Mouse (Mus musculus) neural tube, embryonic 14.5 days (tissue): ENCODE results near the gene Dpm2. TPM values are rescaled to one million over a fixed set of nuclear protein-coding genes. Genes with fewer than 3 reads are reported as not detected.

Source experiments
- ATAC-seq: fragments of 200-750 bp; cut with Nextera tagmentation; 2 replicates; pipeline ENCODE4 v1.8.0; 2017; ENCODE audit warnings: low read depth, mild to moderate bottlenecking, moderate TSS enrichment, moderate library complexity
- H3K27ac ChIP-seq: fragments of 300-500 bp; sonication (generic); 2 replicates; pipeline ENCODE4 v1.5.1; 2014; ENCODE audit warnings: low read depth, mild to moderate bottlenecking, control low read depth, low read length, moderate library complexity, mixed read lengths
- H3K27me3 ChIP-seq: fragments of 300-500 bp; sonication (generic); 2 replicates; pipeline ENCODE4 v1.6.1; 2014; ENCODE audit warnings: low read length; ENCODE audit not compliant: control insufficient read depth, insufficient read depth
- H3K36me3 ChIP-seq: fragments of 300-500 bp; sonication (generic); 2 replicates; pipeline ENCODE4 v1.6.1; 2014; ENCODE audit warnings: low read length, mixed read lengths; ENCODE audit not compliant: control insufficient read depth, insufficient read depth
- H3K4me1 ChIP-seq: fragments of 300-500 bp; sonication (generic); 2 replicates; pipeline ENCODE4 v1.6.1; 2014; ENCODE audit warnings: low read length; ENCODE audit not compliant: control insufficient read depth, insufficient read depth
- H3K4me2 ChIP-seq: fragments of 300-500 bp; sonication (generic); 2 replicates; pipeline ENCODE4 v1.6.1; 2014; ENCODE audit warnings: mild to moderate bottlenecking, low read depth, low read length, control low read depth
- H3K4me3 ChIP-seq: fragments of 300-500 bp; sonication (generic); 2 replicates; pipeline ENCODE4 v1.5.1; 2014; ENCODE audit warnings: low read depth, low read length, control low read depth, mixed read lengths
- H3K9ac ChIP-seq: fragments of 300-500 bp; sonication (generic); replicated peaks from 2 replicates; pipeline ENCODE4 v1.6.1; 2014; ENCODE audit warnings: low read depth, mild to moderate bottlenecking, control low read depth, low read length, mixed read lengths
- H3K9me3 ChIP-seq: fragments of 300-500 bp; sonication (generic); 2 replicates; pipeline ENCODE4 v1.6.1; 2016; ENCODE audit warnings: low read length; ENCODE audit not compliant: control insufficient read depth
- WGBS: fragments of 180-500 bp; shearing (Covaris S2); extraction: QIAGEN DNeasy Blood & Tissue Kit; methylation state at CpG from one replicate; pipeline ENCODE4 v1.1.7; 2014; 5-methylcytosine and 5-hydroxymethylcytosine counted together
- polyA plus RNA-seq: library from polyadenylated mRNA; unstranded; fragments of >200 nt; fragmentation: Nextera tagmentation; extraction: Ambion mirVana; gene quantifications from 2 replicates; pipeline ENCODE4 v1.2.1, GENCODE M21; 2014

The Dpm2 gene
- polyA plus RNA-seq, 1 experiment from 2014 or later: 157 TPM

- H3K4me1 ChIP-seq: peaks cover 33% of the 10 kb centered on the region
- H3K9me3 ChIP-seq: no peaks in the 10 kb centered on the region
- 91% methylated on average over 2 of the region's 2 CpGs for WGBS
- no peaks in the 10 kb centered on the region for H3K36me3 ChIP-seq
- H3K4me2 ChIP-seq: no peak overlapping the region
- no peak for ATAC-seq
- H3K4me3 ChIP-seq: no peak overlapping the region
- H3K27me3 ChIP-seq: no peaks in the 10 kb centered on the region
- H3K9ac ChIP-seq: no peak overlapping the region
- H3K27ac ChIP-seq: no peak overlapping the region
These were observed 29.2 kb upstream of the Dpm2 start for GRCm38 (mm10) chr2:32541333-32541908.

GRCm38 (mm10) chr2:32541986-32542573 is 28.6 kb upstream of the Dpm2 start:
- H3K36me3 ChIP-seq: no peaks in the 10 kb centered on the region
- 95% methylated on average over 4 of the region's 4 CpGs for WGBS

DNA sequence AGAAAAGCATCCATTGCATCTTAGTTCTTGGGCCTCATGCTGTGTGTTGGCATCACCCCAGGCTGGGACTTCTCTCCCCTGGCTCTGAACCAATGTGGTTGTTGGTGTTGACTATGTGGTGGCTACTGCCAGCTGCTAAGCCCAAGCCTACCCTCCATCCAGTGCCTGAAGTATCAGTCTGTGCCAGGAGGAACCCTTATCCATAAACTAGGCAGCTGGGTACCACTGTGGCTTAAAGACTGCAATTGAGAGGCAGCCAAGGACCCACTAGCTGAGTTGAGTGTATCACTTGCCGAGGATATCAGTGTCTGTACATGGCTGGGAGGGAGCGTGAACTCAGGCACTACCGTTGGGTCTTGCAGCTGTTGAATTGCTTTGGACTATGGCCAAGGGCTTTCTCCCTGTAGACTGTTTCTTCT is 27.6 kb upstream of the Dpm2 start:
- Histone ChIP-seq H3K9me3 (no peaks in the 10 kb centered on the region), H3K36me3 (no peaks in the 10 kb centered on the region), H3K9ac (no peak overlapping the region), H3K4me1 (peaks cover 17% of the 10 kb centered on the region), H3K4me2 (no peak overlapping the region), H3K27ac (no peak overlapping the region), H3K4me3 (no peak overlapping the region), H3K27me3 (no peaks in the 10 kb centered on the region)
- WGBS: 81% methylated on average over 3 of the region's 3 CpGs
- no peak for ATAC-seq

More at GRCm38 (mm10) chr2:32541986-32542573, 28.6 kb upstream of the Dpm2 start:
- H3K9me3 ChIP-seq: no peaks in the 10 kb centered on the region
- no peak for ATAC-seq
- H3K27ac ChIP-seq: no peak overlapping the region
- H3K4me2 ChIP-seq: no peak overlapping the region
- H3K4me1 ChIP-seq: peaks cover 27% of the 10 kb centered on the region
- no peak overlapping the region for H3K9ac ChIP-seq
- H3K4me3 ChIP-seq: no peak overlapping the region
- no peaks in the 10 kb centered on the region for H3K27me3 ChIP-seq

DNA sequence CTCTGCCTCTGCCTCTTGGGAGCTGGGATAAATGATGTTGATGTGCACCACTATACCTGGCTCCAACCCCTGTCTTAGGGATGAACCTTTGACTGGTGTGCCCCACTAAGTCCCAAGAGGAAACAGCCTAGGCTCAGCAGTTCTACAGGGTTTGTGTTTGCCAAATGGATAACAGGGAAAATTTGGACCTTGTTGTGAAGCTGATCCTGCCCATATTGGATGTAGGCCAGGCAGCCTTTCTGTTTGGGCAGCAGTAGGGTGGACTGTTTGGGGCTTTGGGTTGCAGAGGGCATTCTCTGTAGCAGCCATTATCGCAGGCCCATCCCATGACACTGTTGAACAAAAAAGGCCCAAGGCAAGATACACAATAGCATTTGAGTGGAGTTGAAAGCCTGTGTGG is 23.7 kb upstream of the Dpm2 start:
- no peak for ATAC-seq
- H3K4me1 ChIP-seq: peaks cover 10% of the 10 kb centered on the region; the same call in 1 of the 2 replicates
- WGBS: 86% methylated on average over 1 of the region's 1 CpGs

GRCm38 (mm10) chr2:32547380-32547779 is 23.3 kb upstream of the Dpm2 start:
- Histone ChIP-seq H3K4me1 (peaks cover 10% of the 10 kb centered on the region; the same call in 1 of the 2 replicates), H3K4me2 (no peak overlapping the region), H3K27ac (no peak overlapping the region), H3K4me3 (no peak overlapping the region), H3K9ac (no peak overlapping the region), H3K9me3 (no peaks in the 10 kb centered on the region), H3K27me3 (no peaks in the 10 kb centered on the region), H3K36me3 (no peaks in the 10 kb centered on the region)
- 93% methylated on average over 5 of the region's 5 CpGs for WGBS
- no peak for ATAC-seq

More for the DNA sequence above, 23.7 kb upstream of the Dpm2 start:
- Histone ChIP-seq H3K9ac (no peak overlapping the region), H3K27me3 (no peaks in the 10 kb centered on the region), H3K9me3 (no peaks in the 10 kb centered on the region), H3K4me2 (no peak overlapping the region), H3K4me3 (no peak overlapping the region), H3K27ac (no peak overlapping the region), H3K36me3 (no peaks in the 10 kb centered on the region)

DNA sequence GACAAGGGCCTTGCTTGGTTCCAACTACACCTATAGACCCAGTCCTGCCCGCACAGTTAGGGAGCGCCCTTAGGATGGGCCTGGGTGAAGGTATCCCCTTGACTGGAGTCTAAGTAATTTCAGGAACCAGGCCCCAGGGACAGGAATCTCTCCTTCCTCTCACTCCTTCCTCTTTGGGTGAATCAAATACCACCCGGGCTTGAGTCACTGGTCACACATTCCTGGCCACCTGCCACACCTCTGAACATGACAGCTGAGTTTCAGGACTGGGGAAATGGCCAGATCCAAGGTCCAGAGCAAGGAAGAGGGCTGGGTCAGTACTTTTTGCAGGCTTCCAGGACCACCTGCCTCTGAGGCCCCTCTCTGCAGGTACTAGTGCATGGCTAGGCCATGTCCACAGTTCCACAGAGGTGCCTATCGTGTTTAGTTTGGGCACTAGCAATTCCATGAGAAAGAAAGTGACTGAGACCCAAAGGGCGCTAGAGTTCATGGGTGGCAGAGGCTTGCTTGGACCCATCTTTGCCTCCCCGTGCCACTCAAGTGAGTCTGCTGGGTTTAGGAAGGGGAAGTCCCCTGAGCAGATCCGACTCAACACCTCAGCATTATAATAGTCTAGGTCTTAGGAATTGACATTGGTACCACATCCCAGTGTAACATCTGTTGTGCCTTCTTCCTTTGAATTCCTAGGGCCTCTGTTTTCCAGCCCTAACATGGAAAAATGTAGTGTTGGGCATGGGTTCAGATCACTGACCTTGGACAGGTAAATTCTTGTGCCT is 22.5 kb upstream of the Dpm2 start:
- H3K9me3 ChIP-seq: no peaks in the 10 kb centered on the region
- peaks cover 7% of the 10 kb centered on the region; the same call in 1 of the 2 replicates for H3K4me1 ChIP-seq
- no peak for ATAC-seq
- no peak overlapping the region for H3K4me2 ChIP-seq
- no peak overlapping the region for H3K9ac ChIP-seq
- 92% methylated on average over 7 of the region's 7 CpGs for WGBS
- H3K27me3 ChIP-seq: no peaks in the 10 kb centered on the region
- H3K36me3 ChIP-seq: no peaks in the 10 kb centered on the region
- H3K4me3 ChIP-seq: no peak overlapping the region
- H3K27ac ChIP-seq: no peak overlapping the region

DNA sequence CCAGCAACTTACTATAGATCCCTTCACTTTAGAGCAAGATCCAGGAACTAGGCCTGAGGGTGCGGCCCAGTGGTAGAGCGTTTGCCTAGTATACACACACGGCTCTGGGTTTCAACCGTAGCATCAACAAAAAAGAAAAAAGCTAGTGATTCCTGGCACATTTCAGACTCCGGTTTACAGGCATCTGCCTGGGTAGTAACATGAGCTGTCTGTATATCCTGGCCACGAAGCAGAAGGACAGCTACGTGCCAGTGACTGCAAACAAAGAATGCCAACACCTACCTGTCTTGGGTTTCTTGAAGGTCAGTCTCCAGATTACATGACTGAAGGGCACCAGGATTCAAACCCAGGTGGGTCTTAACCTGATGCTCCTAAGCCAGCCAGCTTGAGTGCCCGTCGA is 21.5 kb upstream of the Dpm2 start:
- no peak overlapping the region for H3K9ac ChIP-seq
- ATAC-seq: no peak
- H3K27me3 ChIP-seq: no peaks in the 10 kb centered on the region
- 90% methylated on average over 9 of the region's 9 CpGs for WGBS
- H3K27ac ChIP-seq: no peak overlapping the region
- peaks cover 6% of the 10 kb centered on the region; the same call in 1 of the 2 replicates for H3K4me1 ChIP-seq
- H3K36me3 ChIP-seq: no peaks in the 10 kb centered on the region
- no peak overlapping the region for H3K4me3 ChIP-seq
- H3K9me3 ChIP-seq: no peaks in the 10 kb centered on the region
- H3K4me2 ChIP-seq: no peak overlapping the region

DNA sequence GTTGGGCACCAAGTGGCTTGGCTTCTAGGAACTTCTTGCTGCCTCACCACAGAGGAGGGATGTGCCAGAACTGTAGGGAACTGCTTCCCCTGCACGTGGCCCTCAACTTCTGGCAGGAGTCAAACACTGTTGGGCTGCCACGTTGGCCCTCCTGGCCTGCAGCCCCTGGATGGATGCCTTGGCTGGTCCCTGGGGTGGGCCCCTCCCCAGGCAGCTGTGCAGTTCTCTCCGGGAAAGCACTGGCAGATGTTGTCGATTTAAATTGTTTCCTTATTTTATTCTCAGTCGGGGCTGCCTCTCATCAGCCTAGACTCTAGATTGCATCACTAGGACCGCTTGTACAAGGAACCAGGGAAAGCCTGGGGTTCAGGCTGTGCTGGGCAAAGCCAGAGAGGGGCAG is 20.9 kb upstream of the Dpm2 start:
- WGBS: 68% methylated on average over 6 of the region's 6 CpGs
- H3K36me3 ChIP-seq: no peaks in the 10 kb centered on the region
- peaks cover 6% of the 10 kb centered on the region; the same call in 1 of the 2 replicates for H3K4me1 ChIP-seq
- H3K9me3 ChIP-seq: no peaks in the 10 kb centered on the region
- no peaks in the 10 kb centered on the region for H3K27me3 ChIP-seq
- no peak overlapping the region for H3K27ac ChIP-seq
- no peak overlapping the region for H3K9ac ChIP-seq
- ATAC-seq: no peak
- no peak overlapping the region for H3K4me3 ChIP-seq
- no peak overlapping the region for H3K4me2 ChIP-seq

DNA sequence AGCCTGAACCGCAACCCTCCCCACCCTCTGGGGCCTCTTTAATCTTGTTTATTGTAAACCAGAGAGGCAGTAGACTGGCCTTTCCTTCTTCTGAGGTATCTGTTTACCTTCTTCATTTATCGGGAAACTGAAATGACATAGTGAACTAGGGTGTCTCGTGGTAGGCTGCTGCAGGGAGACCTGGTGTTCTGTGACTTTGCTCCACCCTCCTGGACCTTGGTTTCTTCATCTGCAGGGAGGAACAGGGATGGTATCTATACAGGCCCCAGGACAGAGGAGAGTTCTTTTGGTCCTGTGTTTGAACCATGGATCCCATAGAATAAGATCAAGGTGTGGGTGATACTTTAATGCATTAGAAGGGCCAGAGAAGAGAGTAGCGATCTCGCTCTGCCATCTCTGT is 19.4 kb upstream of the Dpm2 start:
- Histone ChIP-seq H3K4me1 (peaks cover 6% of the 10 kb centered on the region; the same call in 1 of the 2 replicates), H3K27me3 (no peaks in the 10 kb centered on the region), H3K9ac (no peak overlapping the region), H3K9me3 (no peaks in the 10 kb centered on the region), H3K4me3 (no peak overlapping the region), H3K36me3 (no peaks in the 10 kb centered on the region), H3K4me2 (no peak overlapping the region), H3K27ac (no peak overlapping the region)
- no peak for ATAC-seq
- WGBS: 88% methylated on average over 5 of the region's 5 CpGs
